Mouse (Mus musculus) left cerebral cortex, adult 2 months (tissue): Measurements from ENCODE around the gene Megf9. TPM values are rescaled to one million over a fixed set of nuclear protein-coding genes. Genes with fewer than 3 reads are reported as not detected.

Source experiments
- DNase-seq, 2 experiments: peaks; one replicate each; pipeline ENCODE4 v3.0.0; 2021 to 2022; ENCODE audit warnings: low spot score in 2 of 2, mixed read lengths in 1 of 2; ENCODE audit errors: extremely low spot score in 1 of 2
- H3K27ac ChIP-seq: fragments of 200-600 bp; 2 replicates; pipeline ENCODE4 v1.8.1; 2022
- H3K4me3 ChIP-seq: fragments of 200-600 bp; 2 replicates; pipeline ENCODE4 v1.8.1; 2022
- CTCF ChIP-seq: fragments of 200-600 bp; IDR thresholded peaks from 2 replicates; pipeline ENCODE4 v1.8.1; 2022; ENCODE audit warnings: antibody characterized with exemption, mild to moderate bottlenecking, moderate library complexity
- intact Hi-C: fragments of 180-260 bp; cut with DNase I; formaldehyde crosslinking; loops from one replicate; pipeline ENCODE4 v1.15.1; 2025
- total RNA-seq, 2 experiments: library from RNA; stranded (reverse); gene quantifications; 2 replicates each; pipeline ENCODE4 v1.2.3; 2021

Megf9 gene
- total RNA-seq, 2 experiments from 2014 or later = 109 to 115 TPM

GRCm38 (mm10) chr4:70402109-70402819 is 132.5 kb downstream of the Megf9 start:
- Histone ChIP-seq H3K27ac (peak overlapping the region; percentile 66), H3K4me3 (no peak overlapping the region)
- peak; percentile 77 for TF ChIP-seq CTCF
- DNase-seq = peak; percentile 68 to 71
- intact Hi-C loops = no loop called here

DNA sequence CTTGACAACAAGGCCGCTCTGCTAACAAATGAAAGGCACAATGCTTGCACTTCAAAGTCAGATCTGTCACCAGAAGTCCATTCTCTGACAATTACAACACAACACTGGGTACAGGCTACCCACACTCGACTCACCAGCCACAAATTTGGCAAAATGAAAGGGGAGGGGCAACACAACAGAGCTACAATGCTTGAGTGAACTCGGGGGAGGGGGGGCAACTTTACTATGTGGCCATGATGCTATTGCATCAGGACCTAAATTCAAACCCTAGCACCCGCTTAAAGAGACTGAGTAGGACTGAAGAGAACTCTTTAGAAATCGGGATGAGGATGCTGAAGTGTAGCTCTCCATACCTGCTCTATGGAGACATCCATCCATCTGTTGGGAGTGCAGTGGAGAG is 135.3 kb downstream of the Megf9 start:
- intact Hi-C loops = no loop called here
- no peak for DNase-seq
- TF ChIP-seq CTCF = no peak
- Histone ChIP-seq H3K27ac (no peak overlapping the region), H3K4me3 (no peak overlapping the region)

DNA sequence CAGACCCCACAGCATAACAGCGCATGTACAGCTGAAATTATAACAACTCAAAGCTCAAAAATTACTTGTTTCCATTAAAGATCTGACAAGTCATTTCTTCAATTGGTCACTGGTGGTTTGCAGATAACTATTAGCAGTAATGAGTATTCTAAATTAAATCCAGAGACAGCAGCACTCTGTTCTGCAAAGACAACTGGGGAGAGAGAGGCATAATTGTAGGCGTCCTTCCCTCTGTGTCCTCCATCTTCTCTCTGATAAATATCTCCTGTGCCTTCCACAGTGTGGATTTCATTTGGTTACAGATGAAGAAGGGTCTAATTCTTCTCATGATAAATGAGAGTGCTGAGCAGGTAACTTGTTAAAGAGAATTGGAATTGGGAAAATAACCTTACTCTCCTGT is 135.7 kb downstream of the Megf9 start:
- TF ChIP-seq CTCF = no peak
- DNase-seq = no peak
- Histone ChIP-seq H3K4me3 (no peak overlapping the region), H3K27ac (no peak overlapping the region)
- intact Hi-C loops = no loop called here

GRCm38 (mm10) chr4:70398088-70398487 is 136.7 kb downstream of the Megf9 start:
- intact Hi-C loops = no loop called here
- no peak for DNase-seq
- no peak for TF ChIP-seq CTCF
- Histone ChIP-seq H3K4me3 (no peak overlapping the region), H3K27ac (no peak overlapping the region)

DNA sequence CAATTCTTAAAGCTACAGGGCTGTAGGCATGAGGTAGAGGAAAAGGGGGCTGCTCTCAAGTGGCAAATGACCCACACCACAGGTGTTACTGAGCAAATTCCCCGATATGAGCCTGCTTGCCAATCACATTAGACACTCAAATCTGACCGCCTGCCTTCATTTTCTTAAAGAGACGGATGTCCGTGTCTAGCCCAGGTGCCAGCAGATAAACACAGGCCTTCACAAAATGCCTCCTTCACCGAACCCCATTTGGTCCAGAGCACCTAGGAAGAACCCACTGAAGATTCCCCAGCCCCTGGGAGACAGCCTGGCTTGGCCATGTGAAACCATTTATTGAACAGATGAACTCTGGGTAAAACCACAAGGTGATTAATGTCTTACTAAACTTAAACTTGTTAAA is 138.1 kb downstream of the Megf9 start:
- DNase-seq = no peak
- no peak for TF ChIP-seq CTCF
- no peak overlapping the region for H3K4me3 ChIP-seq
- intact Hi-C loops = no loop called here
- H3K27ac ChIP-seq = no peak overlapping the region

GRCm38 (mm10) chr4:70394736-70395135 is 140.1 kb downstream of the Megf9 start:
- no peak for DNase-seq
- TF ChIP-seq CTCF = no peak
- no peak overlapping the region for H3K4me3 ChIP-seq
- no peak overlapping the region for H3K27ac ChIP-seq
- intact Hi-C loops = no loop called here

- Histone ChIP-seq H3K4me3 (no peak overlapping the region), H3K27ac (peak overlapping the region; percentile 71)
- intact Hi-C loops = no loop called here
- no peak for DNase-seq
- TF ChIP-seq CTCF = no peak
Observed at GRCm38 (mm10) chr4:70391760-70392372, 142.9 kb downstream of the Megf9 start.

- H3K4me3 ChIP-seq = no peak overlapping the region
- intact Hi-C loops = no loop called here
- no peak for DNase-seq
- TF ChIP-seq CTCF = no peak
- peak overlapping the region; percentile 71 for H3K27ac ChIP-seq
Observed at GRCm38 (mm10) chr4:70391073-70391472, 143.7 kb downstream of the Megf9 start.

GRCm38 (mm10) chr4:70386206-70386605 is 148.6 kb downstream of the Megf9 start:
- no peak for DNase-seq
- intact Hi-C loops = no loop called here
- no peak overlapping the region for H3K4me3 ChIP-seq
- no peak for TF ChIP-seq CTCF
- H3K27ac ChIP-seq = no peak overlapping the region

DNA sequence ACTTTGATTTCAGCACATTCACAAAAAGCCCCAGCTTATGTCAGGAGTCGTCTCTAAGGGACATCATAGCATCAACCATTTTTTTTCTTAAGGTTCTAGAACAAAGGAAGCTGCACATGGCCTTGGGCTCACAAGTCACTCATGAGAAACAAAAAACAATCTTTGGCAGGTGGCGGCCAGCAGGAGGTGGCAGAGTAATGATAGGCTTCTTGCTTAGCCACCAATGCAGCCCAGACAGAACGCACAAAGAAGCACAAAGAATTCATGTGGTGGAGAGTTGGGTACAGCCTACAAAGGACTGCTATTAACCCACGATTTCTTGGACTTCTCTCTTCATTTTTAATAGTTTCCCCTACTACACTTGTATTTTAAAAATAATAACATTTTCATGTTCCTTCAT is 157.4 kb downstream of the Megf9 start:
- Histone ChIP-seq H3K4me3 (no peak overlapping the region), H3K27ac (no peak overlapping the region)
- intact Hi-C loops = no loop called here
- TF ChIP-seq CTCF = no peak; the same call in none of the 2 replicates
- no peak for DNase-seq

Other genes starting within 250 kb of the Megf9 start
- gene Cdk5rap2, start 124.6 kb downstream of the Megf9 start, total RNA-seq = 10 to 100 TPM; 10.3 to 10.7 TPM